Mouse (Mus musculus) heart, embryonic 13.5 days (tissue): ENCODE data around the gene Ranbp3. TPM values are rescaled to one million over a fixed set of nuclear protein-coding genes. Genes with fewer than 3 reads are reported as not detected.

Experiments used
- ATAC-seq: fragments of 200-750 bp; cut with Nextera tagmentation; 2 replicates; pipeline ENCODE4 v1.8.0; 2017; ENCODE audit warnings: moderate TSS enrichment; ENCODE audit not compliant: insufficient number of reproducible peaks, low FRiP score, low TSS enrichment; ENCODE audit errors: extremely low read depth
- H3K27ac ChIP-seq: fragments of 300-500 bp; sonication (generic); replicated peaks from 2 replicates; pipeline ENCODE4 v1.5.1; 2015; ENCODE audit warnings: moderate library complexity, mild to moderate bottlenecking, inconsistent platforms
- H3K27me3 ChIP-seq: fragments of 300-500 bp; sonication (generic); replicated peaks from 2 replicates; pipeline ENCODE4 v1.6.1; 2015; ENCODE audit warnings: mild to moderate bottlenecking, inconsistent platforms
- H3K36me3 ChIP-seq: fragments of 300-500 bp; sonication (generic); 2 replicates; pipeline ENCODE4 v1.6.1; 2015; ENCODE audit warnings: mild to moderate bottlenecking, inconsistent platforms
- H3K4me1 ChIP-seq: fragments of 300-500 bp; sonication (generic); 2 replicates; pipeline ENCODE4 v1.6.1; 2015; ENCODE audit warnings: inconsistent platforms
- H3K4me2 ChIP-seq: fragments of 300-500 bp; sonication (generic); 2 replicates; pipeline ENCODE4 v1.6.1; 2015; ENCODE audit warnings: inconsistent platforms, mild to moderate bottlenecking, moderate library complexity
- H3K4me3 ChIP-seq: fragments of 300-500 bp; sonication (generic); 2 replicates; pipeline ENCODE4 v1.5.1; 2015; ENCODE audit warnings: moderate library complexity, mild to moderate bottlenecking, inconsistent platforms
- H3K9ac ChIP-seq: fragments of 300-500 bp; sonication (generic); 2 replicates; pipeline ENCODE4 v1.6.1; 2015; ENCODE audit warnings: inconsistent platforms, mild to moderate bottlenecking, moderate library complexity
- H3K9me3 ChIP-seq: fragments of 300-500 bp; sonication (generic); 2 replicates; pipeline ENCODE4 v1.6.1; 2016; ENCODE audit warnings: inconsistent platforms
- WGBS: fragments of 180-500 bp; shearing (Covaris S2); methylation state at CpG from one replicate; pipeline ENCODE4 v1.1.7; 2015; ENCODE audit warnings: mixed read lengths; 5-methylcytosine and 5-hydroxymethylcytosine counted together
- polyA plus RNA-seq: library from polyadenylated mRNA; unstranded; fragments of >200 nt; fragmentation: Nextera tagmentation; extraction: Ambion mirVana; gene quantifications from 2 replicates; pipeline ENCODE4 v1.2.1, GENCODE M21; 2015

Gene Ranbp3
- polyA plus RNA-seq, 1 experiment from 2014 or later, result 58.8 TPM

- H3K4me1 ChIP-seq, result peaks cover 29% of the 10 kb centered on the region
- no peaks in the 10 kb centered on the region for H3K36me3 ChIP-seq
- peak overlapping the region; percentile 62 for H3K4me3 ChIP-seq
- ATAC-seq, result no peak; the same call in 1 of the 2 replicates
- peaks cover 84% of the 10 kb centered on the region for H3K27me3 ChIP-seq
- H3K27ac ChIP-seq, result no peak overlapping the region
- 2% methylated on average over 50 of the region's 51 CpGs for WGBS
- H3K4me2 ChIP-seq, result peak overlapping the region; percentile 97
- H3K9ac ChIP-seq, result peak overlapping the region; percentile 85
- peaks cover 8% of the 10 kb centered on the region; the same call in 1 of the 2 replicates for H3K9me3 ChIP-seq
These were observed 83.8 kb downstream of the Ranbp3 start for GRCm38 (mm10) chr17:56756703-56757399.

DNA sequence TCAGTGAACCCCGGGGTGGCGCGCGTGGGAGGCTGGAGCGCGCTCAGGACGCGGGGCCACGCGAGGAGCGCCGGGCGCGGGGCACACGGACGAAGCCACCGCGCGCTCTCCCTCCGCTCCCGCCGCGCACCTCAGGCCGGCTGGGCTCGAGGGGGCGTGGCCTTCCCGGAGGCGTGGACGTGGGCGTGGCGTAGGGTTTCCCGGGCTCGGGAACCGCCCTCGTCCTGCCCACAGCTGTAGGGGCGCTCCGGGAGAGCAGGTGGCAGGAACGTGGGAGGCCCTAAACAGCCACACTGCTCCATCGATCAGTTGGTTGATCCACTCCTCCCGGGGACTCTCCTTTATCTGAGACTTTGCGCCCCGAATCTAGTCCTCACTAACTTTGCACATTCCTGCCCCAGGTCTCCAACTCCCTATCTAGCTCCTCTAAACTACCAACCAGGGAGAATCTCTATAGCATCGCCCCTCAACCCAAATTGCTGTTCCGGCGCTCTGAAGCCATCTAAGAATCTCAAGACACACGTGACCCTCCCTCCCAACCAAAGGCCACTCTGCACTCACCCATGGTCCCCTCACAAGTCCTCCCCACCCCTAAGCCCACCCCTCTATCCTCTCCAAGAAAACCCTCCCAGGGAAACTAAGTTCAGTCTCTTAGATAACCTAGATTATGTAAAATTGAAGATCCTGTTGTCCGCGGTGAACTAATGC is 84.5 kb downstream of the Ranbp3 start, which contains the start of gene Nrtn:
Gene Nrtn (minus strand): TSS at position 115 of the 708 bp plus-strand sequence.
- H3K4me3 ChIP-seq, result peak within 1 kb of the TSS; percentile 62
- no peak within 1 kb of the TSS for H3K27ac ChIP-seq
- H3K4me1 ChIP-seq, result peaks cover 35% of the 10 kb centered on the region
- H3K36me3 ChIP-seq, result no peaks in the 10 kb centered on the region
- peak; percentile 51; the same call in 1 of the 2 replicates for ATAC-seq
- peaks cover 77% of the 10 kb centered on the region for H3K27me3 ChIP-seq
- H3K9me3 ChIP-seq, result peaks cover 8% of the 10 kb centered on the region; the same call in 1 of the 2 replicates
- peak within 1 kb of the TSS; percentile 97 for H3K4me2 ChIP-seq
- under 1% methylated on average over 48 of the region's 48 CpGs for WGBS
- peak within 1 kb of the TSS; percentile 85 for H3K9ac ChIP-seq

- Histone ChIP-seq H3K4me1 (peaks cover 40% of the 10 kb centered on the region), H3K36me3 (no peaks in the 10 kb centered on the region), H3K27me3 (peaks cover 72% of the 10 kb centered on the region), H3K9me3 (peaks cover 8% of the 10 kb centered on the region; the same call in 1 of the 2 replicates), H3K27ac (no peak overlapping the region), H3K9ac (no peak overlapping the region), H3K4me3 (peak overlapping the region; percentile 62; the same call in 1 of the 2 replicates), H3K4me2 (peak overlapping the region; percentile 97)
- ATAC-seq, result 0 out of 2 replicates have a peak, but pooled peaks have one; percentile 6
- 6% methylated on average over 12 of the region's 12 CpGs for WGBS
These were observed 85.0 kb downstream of the Ranbp3 start for GRCm38 (mm10) chr17:56758132-56758531.

DNA sequence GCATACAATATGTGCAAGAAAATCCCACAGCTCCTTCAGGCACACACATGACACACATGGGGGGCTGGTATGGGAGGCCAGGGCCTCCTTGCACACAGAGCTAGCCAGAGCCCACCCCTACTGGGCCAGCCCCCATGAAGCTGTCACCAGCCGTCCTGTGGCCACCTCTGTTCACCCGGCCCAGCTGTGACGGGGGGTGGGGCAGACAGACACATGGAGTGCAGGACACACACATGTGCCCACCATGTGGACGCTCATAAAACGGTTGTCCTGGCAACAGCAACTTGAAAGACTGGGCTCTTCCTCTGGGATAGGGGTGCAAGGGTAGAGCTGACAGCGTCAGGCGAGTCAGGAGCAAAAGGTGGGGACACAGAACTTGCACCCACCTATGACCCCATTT is 86.2 kb downstream of the Ranbp3 start:
- 64% methylated on average over 7 of the region's 7 CpGs for WGBS
- Histone ChIP-seq H3K4me1 (peaks cover 47% of the 10 kb centered on the region), H3K27ac (no peak overlapping the region), H3K27me3 (peaks cover 60% of the 10 kb centered on the region), H3K4me3 (no peak overlapping the region), H3K4me2 (no peak overlapping the region), H3K36me3 (no peaks in the 10 kb centered on the region), H3K9ac (no peak overlapping the region), H3K9me3 (peaks cover 8% of the 10 kb centered on the region; the same call in 1 of the 2 replicates)
- no peak for ATAC-seq

DNA sequence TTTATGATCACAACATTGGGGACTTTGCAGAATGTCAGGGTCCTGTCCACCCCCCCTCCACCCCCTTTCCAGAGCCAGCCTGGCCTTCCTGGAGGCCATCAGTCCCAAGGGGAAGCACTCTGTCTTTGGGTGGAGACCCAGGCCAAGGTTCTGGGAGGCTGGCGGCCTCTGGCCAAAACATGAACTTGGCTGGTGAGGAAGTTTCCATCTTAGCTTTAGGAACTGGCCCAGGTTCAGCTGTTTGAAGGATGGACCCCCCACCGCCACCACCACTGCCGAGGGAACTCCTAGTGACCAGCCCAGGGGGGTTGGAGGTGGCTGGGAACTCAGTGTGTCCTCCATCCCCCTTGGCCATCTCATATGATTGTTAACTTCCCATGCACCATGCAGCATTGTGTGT is 88.0 kb downstream of the Ranbp3 start:
- H3K4me2 ChIP-seq, result peak overlapping the region; percentile 92; the same call in 1 of the 2 replicates
- ATAC-seq, result no peak
- WGBS, result 44% methylated on average over 3 of the region's 3 CpGs
- H3K9ac ChIP-seq, result no peak overlapping the region
- no peak overlapping the region for H3K4me3 ChIP-seq
- H3K27me3 ChIP-seq, result peaks cover 42% of the 10 kb centered on the region
- no peak overlapping the region for H3K27ac ChIP-seq
- no peaks in the 10 kb centered on the region for H3K36me3 ChIP-seq
- peaks cover 8% of the 10 kb centered on the region; the same call in 1 of the 2 replicates for H3K9me3 ChIP-seq
- peaks cover 49% of the 10 kb centered on the region for H3K4me1 ChIP-seq

Other genes with a start within 250 kb of the Ranbp3 start
- 45.4 and 50.1 TPM in 2 replicates for gene Ptprs, start 196.8 kb upstream of the Ranbp3 start, polyA plus RNA-seq
- not detected in 2 replicates for gene Znrf4, start 160.9 kb upstream of the Ranbp3 start, polyA plus RNA-seq
- gene Gm20219, start 118.9 kb upstream of the Ranbp3 start, polyA plus RNA-seq, result 0.19 and 0.37 TPM in 2 replicates
- 50.2 and 50.4 TPM in 2 replicates for gene Safb2, start 88.7 kb upstream of the Ranbp3 start, polyA plus RNA-seq
- gene Safb, start 88.5 kb upstream of the Ranbp3 start, polyA plus RNA-seq, result 66.9 and 68.1 TPM in 2 replicates
- 273 and 332 TPM in 2 replicates for gene 2410015M20Rik, start 63.5 kb upstream of the Ranbp3 start, polyA plus RNA-seq
- gene Rpl36, start 59.9 kb upstream of the Ranbp3 start, polyA plus RNA-seq, result 1,294 and 1,391 TPM in 2 replicates
- gene Lonp1, start 46.4 kb upstream of the Ranbp3 start, polyA plus RNA-seq, result 54.4 and 58.9 TPM in 2 replicates
- 0.22 and 0.40 TPM in 2 replicates for gene Catsperd, start 45.2 kb upstream of the Ranbp3 start, polyA plus RNA-seq
- gene Ndufa11, start 44.5 kb downstream of the Ranbp3 start, polyA plus RNA-seq, result 783 and 886 TPM in 2 replicates
- 12.7 and 13.3 TPM in 2 replicates for gene Vmac, start 44.7 kb downstream of the Ranbp3 start, polyA plus RNA-seq
- gene Nrtn, start 84.2 kb downstream of the Ranbp3 start, polyA plus RNA-seq, result 7.9 and 8.6 TPM in 2 replicates
- gene Dus3l, start 91.5 kb downstream of the Ranbp3 start, polyA plus RNA-seq, result 31.9 and 33.2 TPM in 2 replicates
- 0.78 and 1.0 TPM in 2 replicates for gene Prr22, start 97.0 kb downstream of the Ranbp3 start, polyA plus RNA-seq
- gene Rfx2, start 157.7 kb downstream of the Ranbp3 start, polyA plus RNA-seq, result 4.7 and 4.9 TPM in 2 replicates
- not detected in 2 replicates for gene Acsbg2, start 201.2 kb downstream of the Ranbp3 start, polyA plus RNA-seq
- 0.24 and 0.37 TPM in 2 replicates for gene 1700061G19Rik, start 202.2 kb downstream of the Ranbp3 start, polyA plus RNA-seq